Mouse (Mus musculus): ENCODE measurements at regions not wholly inside any gene's neighbourhood (a gene's known extent, or its start where the extent isn't known, plus 50 kb on each side); places are given as distances from the start of the nearest gene placed in this dataset.

DNA sequence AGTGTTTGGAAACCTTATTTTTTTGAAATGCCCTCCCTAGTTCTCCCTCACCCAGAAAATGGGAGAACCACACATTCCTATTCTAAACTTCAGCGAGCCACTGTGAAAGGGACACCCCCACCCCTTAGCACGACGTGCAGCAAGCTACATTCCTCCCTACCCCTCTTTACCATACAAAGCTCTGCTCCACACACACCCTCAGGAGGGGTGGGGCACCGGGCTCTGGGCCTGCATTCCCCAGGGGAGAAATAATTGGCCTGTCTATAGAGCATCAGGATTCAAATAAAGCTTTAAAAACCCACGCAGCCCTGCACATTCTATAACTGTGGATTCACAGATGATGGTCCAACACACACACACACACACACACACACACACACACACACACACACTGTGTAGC lies 163.6 kb downstream of the H2al1j start:
- DNase-seq (ENCODE audit: low spot score): no peak

GRCm38 (mm10) chrX:11491676-11492391 lies 164.2 kb downstream of the H2al1j start:
- DNase-seq (ENCODE audit: low spot score): peak; percentile 28
- Histone ChIP-seq H3K4me3 (ENCODE audit: low read depth, low read length) (no peak overlapping the region), H3K36me3 (ENCODE audit: control insufficient read depth, insufficient read depth, low read length) (no peaks in the 10 kb centered on the region), H3K27me3 (ENCODE audit: control insufficient read depth, insufficient read depth, low read length) (peaks cover 10% of the 10 kb centered on the region; the same call in 1 of the 2 replicates), H3K4me2 (ENCODE audit: low read depth, severe bottlenecking) (peak overlapping the region; percentile 35), H3K9me3 (ENCODE audit: control insufficient read depth, low read length) (no peaks in the 10 kb centered on the region), H3K9ac (ENCODE audit: low read length) (no peak overlapping the region), H3K4me1 (ENCODE audit: control insufficient read depth, insufficient read depth, low read length) (peaks cover 3% of the 10 kb centered on the region; the same call in 1 of the 2 replicates), H3K27ac (replicated peaks; ENCODE audit: low read depth, low read length) (no peak overlapping the region)
- ATAC-seq (ENCODE audit: insufficient number of reproducible peaks, low FRiP score, low TSS enrichment, low read depth): no peak
- WGBS: 27% methylated on average over 32 of the region's 32 CpGs

More for the DNA sequence above, 163.6 kb downstream of the H2al1j start:
- 28% methylated on average over 5 of the region's 5 CpGs for WGBS
- peaks cover 3% of the 10 kb centered on the region; the same call in 1 of the 2 replicates for H3K4me1 ChIP-seq (ENCODE audit: control insufficient read depth, insufficient read depth, low read length)
- no peak overlapping the region for H3K4me2 ChIP-seq (ENCODE audit: low read depth, severe bottlenecking)
- no peak overlapping the region for H3K4me3 ChIP-seq (ENCODE audit: low read depth, low read length)
- H3K27me3 ChIP-seq (ENCODE audit: control insufficient read depth, insufficient read depth, low read length): peaks cover 10% of the 10 kb centered on the region
- ATAC-seq (ENCODE audit: insufficient number of reproducible peaks, low FRiP score, low TSS enrichment, low read depth): no peak
- H3K9me3 ChIP-seq (ENCODE audit: control insufficient read depth, low read length): no peaks in the 10 kb centered on the region
- H3K27ac ChIP-seq (replicated peaks; ENCODE audit: low read depth, low read length): no peak overlapping the region
- no peak overlapping the region for H3K9ac ChIP-seq (ENCODE audit: low read length)
- H3K36me3 ChIP-seq (ENCODE audit: control insufficient read depth, insufficient read depth, low read length): no peaks in the 10 kb centered on the region

DNA sequence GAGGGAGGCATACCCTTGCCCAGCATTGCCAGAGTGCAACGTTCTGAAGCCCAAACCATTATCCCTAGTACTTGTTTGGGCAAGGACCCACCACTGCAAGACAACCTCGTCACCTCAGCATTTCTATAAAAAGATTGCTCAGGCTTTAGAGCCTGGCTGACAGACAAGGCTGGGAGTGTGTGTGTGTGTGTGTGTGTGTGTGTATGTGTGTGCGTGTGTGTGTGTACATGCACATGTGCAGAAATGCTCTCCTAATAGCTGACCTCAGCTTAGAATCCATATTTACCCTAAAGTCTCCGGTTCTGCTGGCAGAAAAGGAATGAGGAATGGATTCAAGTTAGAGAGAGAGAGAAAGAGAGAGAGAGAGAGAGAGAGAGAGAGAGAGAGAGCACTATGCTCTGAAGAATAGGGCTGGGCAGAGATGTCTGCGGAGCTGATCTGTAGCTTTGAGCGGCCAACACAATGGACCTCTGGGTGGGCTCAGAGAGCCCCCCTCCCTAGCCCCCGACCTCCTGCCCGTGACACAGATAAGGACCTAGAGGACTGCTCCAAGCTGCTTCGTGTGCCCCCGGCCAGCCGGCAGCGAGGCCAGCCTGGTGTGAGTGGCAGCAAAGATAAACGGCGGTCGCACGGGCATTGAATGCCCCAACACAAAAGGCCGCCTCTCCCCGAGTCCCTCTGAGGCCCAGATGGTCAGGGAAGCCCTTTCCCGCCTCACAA lies 166.1 kb downstream of the H2al1j start:
- peaks cover 3% of the 10 kb centered on the region; the same call in 1 of the 2 replicates for H3K4me1 ChIP-seq (ENCODE audit: control insufficient read depth, insufficient read depth, low read length)
- WGBS: 43% methylated on average over 19 of the region's 19 CpGs
- H3K4me2 ChIP-seq (ENCODE audit: low read depth, severe bottlenecking): peak overlapping the region; percentile 25; the same call in 1 of the 2 replicates
- DNase-seq (ENCODE audit: low spot score): peak; percentile 28
- H3K4me3 ChIP-seq (ENCODE audit: low read depth, low read length): no peak overlapping the region
- H3K36me3 ChIP-seq (ENCODE audit: control insufficient read depth, insufficient read depth, low read length): no peaks in the 10 kb centered on the region
- no peaks in the 10 kb centered on the region for H3K9me3 ChIP-seq (ENCODE audit: control insufficient read depth, low read length)
- ATAC-seq (ENCODE audit: insufficient number of reproducible peaks, low FRiP score, low TSS enrichment, low read depth): no peak
- H3K27ac ChIP-seq (replicated peaks; ENCODE audit: low read depth, low read length): no peak overlapping the region
- peaks cover 10% of the 10 kb centered on the region; the same call in 1 of the 2 replicates for H3K27me3 ChIP-seq (ENCODE audit: control insufficient read depth, insufficient read depth, low read length)
- H3K9ac ChIP-seq (ENCODE audit: low read length): no peak overlapping the region

- DNase-seq (ENCODE audit: low spot score) (peak; percentile 24), ATAC-seq (ENCODE audit: insufficient number of reproducible peaks, low FRiP score, low TSS enrichment, low read depth) (no peak)
- peaks cover 10% of the 10 kb centered on the region; the same call in 1 of the 2 replicates for H3K27me3 ChIP-seq (ENCODE audit: control insufficient read depth, insufficient read depth, low read length)
- H3K4me2 ChIP-seq (ENCODE audit: low read depth, severe bottlenecking): peak overlapping the region; percentile 25; the same call in 1 of the 2 replicates
- H3K9ac ChIP-seq (ENCODE audit: low read length): no peak overlapping the region
- 32% methylated on average over 12 of the region's 12 CpGs for WGBS
- H3K27ac ChIP-seq (replicated peaks; ENCODE audit: low read depth, low read length): no peak overlapping the region
- H3K36me3 ChIP-seq (ENCODE audit: control insufficient read depth, insufficient read depth, low read length): no peaks in the 10 kb centered on the region
- H3K4me3 ChIP-seq (ENCODE audit: low read depth, low read length): no peak overlapping the region
- H3K9me3 ChIP-seq (ENCODE audit: control insufficient read depth, low read length): no peaks in the 10 kb centered on the region
- peaks cover 3% of the 10 kb centered on the region; the same call in 1 of the 2 replicates for H3K4me1 ChIP-seq (ENCODE audit: control insufficient read depth, insufficient read depth, low read length)
These were observed 166.6 kb downstream of the H2al1j start for GRCm38 (mm10) chrX:11494246-11494630.

DNA sequence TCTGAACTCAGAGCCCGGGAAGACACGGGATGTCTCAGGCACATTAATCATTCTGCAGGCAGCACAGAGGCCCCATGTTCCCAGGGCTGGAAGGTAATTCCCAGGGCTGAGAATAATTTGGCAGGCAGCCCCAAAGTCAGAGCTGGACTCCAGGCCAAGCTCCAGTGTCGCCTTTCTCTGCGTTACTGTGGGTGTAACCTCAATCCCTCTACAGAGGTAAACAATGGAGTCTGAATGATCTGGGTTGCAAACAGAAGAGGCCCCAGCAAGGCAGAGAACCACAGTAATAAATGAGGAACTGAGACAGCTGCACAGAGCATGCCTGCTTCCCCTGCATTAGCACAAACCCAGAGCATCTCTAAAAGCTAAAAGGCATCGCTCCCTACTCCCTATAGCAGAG lies 184.8 kb downstream of the H2al1j start:
- ATAC-seq (ENCODE audit: insufficient number of reproducible peaks, low FRiP score, low TSS enrichment, low read depth) (no peak), DNase-seq (ENCODE audit: low spot score) (no peak)
- no peak overlapping the region for H3K27ac ChIP-seq (replicated peaks; ENCODE audit: low read depth, low read length)
- no peak overlapping the region for H3K4me2 ChIP-seq (ENCODE audit: low read depth, severe bottlenecking)
- H3K27me3 ChIP-seq (ENCODE audit: control insufficient read depth, insufficient read depth, low read length): no peaks in the 10 kb centered on the region
- no peaks in the 10 kb centered on the region for H3K4me1 ChIP-seq (ENCODE audit: control insufficient read depth, insufficient read depth, low read length)
- H3K9me3 ChIP-seq (ENCODE audit: control insufficient read depth, low read length): no peaks in the 10 kb centered on the region
- H3K9ac ChIP-seq (ENCODE audit: low read length): no peak overlapping the region
- no peaks in the 10 kb centered on the region for H3K36me3 ChIP-seq (ENCODE audit: control insufficient read depth, insufficient read depth, low read length)
- H3K4me3 ChIP-seq (ENCODE audit: low read depth, low read length): no peak overlapping the region
- 50% methylated on average over 5 of the region's 5 CpGs for WGBS

GRCm38 (mm10) chrX:11512928-11513327 lies 185.3 kb downstream of the H2al1j start:
- 79% methylated on average over 4 of the region's 4 CpGs for WGBS
- DNase-seq (ENCODE audit: low spot score): no peak
- Histone ChIP-seq H3K27ac (replicated peaks; ENCODE audit: low read depth, low read length) (no peak overlapping the region), H3K36me3 (ENCODE audit: control insufficient read depth, insufficient read depth, low read length) (no peaks in the 10 kb centered on the region), H3K4me2 (ENCODE audit: low read depth, severe bottlenecking) (no peak overlapping the region), H3K9me3 (ENCODE audit: control insufficient read depth, low read length) (no peaks in the 10 kb centered on the region), H3K27me3 (ENCODE audit: control insufficient read depth, insufficient read depth, low read length) (no peaks in the 10 kb centered on the region), H3K9ac (ENCODE audit: low read length) (no peak overlapping the region), H3K4me1 (ENCODE audit: control insufficient read depth, insufficient read depth, low read length) (no peaks in the 10 kb centered on the region), H3K4me3 (ENCODE audit: low read depth, low read length) (no peak overlapping the region)
- ATAC-seq (ENCODE audit: insufficient number of reproducible peaks, low FRiP score, low TSS enrichment, low read depth): no peak

DNA sequence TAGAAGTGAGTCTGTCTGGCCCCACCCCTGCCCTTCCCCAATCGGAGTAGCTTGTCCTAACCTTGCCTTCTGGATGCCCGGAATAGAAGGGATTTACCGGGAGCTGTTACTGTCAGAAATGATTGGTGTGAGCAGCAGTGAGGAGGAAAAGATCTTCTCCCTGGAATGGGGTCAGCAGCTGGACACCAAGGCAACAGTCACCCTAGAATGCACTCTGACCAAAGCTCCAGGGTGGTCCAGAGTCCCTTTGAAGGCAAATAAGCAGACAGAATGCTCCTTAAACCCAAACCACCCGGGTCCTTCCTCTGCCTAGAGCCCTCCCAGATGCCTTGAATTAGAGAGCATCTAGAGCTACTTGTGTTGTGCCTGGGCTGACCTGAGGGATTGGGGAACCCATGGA lies 196.2 kb downstream of the H2al1j start:
- no peaks in the 10 kb centered on the region for H3K27me3 ChIP-seq (ENCODE audit: control insufficient read depth, insufficient read depth, low read length)
- H3K9me3 ChIP-seq (ENCODE audit: control insufficient read depth, low read length): no peaks in the 10 kb centered on the region
- no peak overlapping the region for H3K27ac ChIP-seq (replicated peaks; ENCODE audit: low read depth, low read length)
- WGBS: 21% methylated on average over 4 of the region's 4 CpGs
- H3K4me1 ChIP-seq (ENCODE audit: control insufficient read depth, insufficient read depth, low read length): no peaks in the 10 kb centered on the region
- H3K36me3 ChIP-seq (ENCODE audit: control insufficient read depth, insufficient read depth, low read length): no peaks in the 10 kb centered on the region
- ATAC-seq (ENCODE audit: insufficient number of reproducible peaks, low FRiP score, low TSS enrichment, low read depth) (no peak), DNase-seq (ENCODE audit: low spot score) (no peak)
- H3K4me3 ChIP-seq (ENCODE audit: low read depth, low read length): no peak overlapping the region
- no peak overlapping the region for H3K4me2 ChIP-seq (ENCODE audit: low read depth, severe bottlenecking)
- no peak overlapping the region for H3K9ac ChIP-seq (ENCODE audit: low read length)

DNA sequence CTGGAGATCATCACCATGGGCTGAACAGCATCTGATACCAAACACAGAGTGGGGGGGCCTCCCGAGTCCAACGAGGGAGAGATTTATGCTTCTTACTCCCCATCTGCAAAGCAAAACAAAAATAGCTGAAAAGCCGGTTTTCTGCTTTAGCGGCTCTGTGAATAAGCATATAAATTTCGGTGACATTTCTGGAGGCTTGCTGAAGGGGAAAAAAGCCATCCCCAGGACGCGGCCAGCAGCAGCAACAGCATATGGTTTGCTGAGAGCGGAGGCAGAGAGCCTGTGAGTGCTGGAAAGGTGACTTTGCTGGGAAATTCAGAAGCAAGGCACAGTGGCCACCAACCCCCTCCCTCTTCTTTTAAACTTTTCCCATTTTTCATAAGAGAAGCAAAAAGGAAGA lies 197.7 kb downstream of the H2al1j start:
- no peak overlapping the region for H3K9ac ChIP-seq (ENCODE audit: low read length)
- H3K4me2 ChIP-seq (ENCODE audit: low read depth, severe bottlenecking): no peak overlapping the region
- no peaks in the 10 kb centered on the region for H3K27me3 ChIP-seq (ENCODE audit: control insufficient read depth, insufficient read depth, low read length)
- no peak overlapping the region for H3K27ac ChIP-seq (replicated peaks; ENCODE audit: low read depth, low read length)
- WGBS: 66% methylated on average over 8 of the region's 8 CpGs
- H3K9me3 ChIP-seq (ENCODE audit: control insufficient read depth, low read length): no peaks in the 10 kb centered on the region
- no peak for ATAC-seq (ENCODE audit: insufficient number of reproducible peaks, low FRiP score, low TSS enrichment, low read depth)
- H3K4me3 ChIP-seq (ENCODE audit: low read depth, low read length): no peak overlapping the region
- no peak for DNase-seq (ENCODE audit: low spot score)
- H3K36me3 ChIP-seq (ENCODE audit: control insufficient read depth, insufficient read depth, low read length): no peaks in the 10 kb centered on the region
- H3K4me1 ChIP-seq (ENCODE audit: control insufficient read depth, insufficient read depth, low read length): no peaks in the 10 kb centered on the region
